Mouse (Mus musculus) right cerebral cortex, postnatal 14 days (tissue): ENCODE data around the gene Btbd35f3.
"Not testable (repeated sequence)": the region's sequence is repeated elsewhere in the genome, so short reads cannot be mapped to it uniquely, and the experiment has no call there.

ENCODE experiments used
- DNase-seq: peaks from one replicate; pipeline ENCODE4 v3.0.0; 2022

The Btbd35f3 gene

GRCm38 (mm10) chrX:4037374-4037773, at the start of gene Btbd35f3:
Gene Btbd35f3, plus strand, starts transcription at chrX:4037674.
- not testable (repeated sequence) for DNase-seq
